Mouse (Mus musculus) hindbrain, embryonic 15.5 days (tissue): Measurements from ENCODE around the gene Cdhr2. TPM values are rescaled to one million over a fixed set of nuclear protein-coding genes. Genes with fewer than 3 reads are reported as not detected.

Experiments used
- ATAC-seq: fragments of 200-750 bp; cut with Nextera tagmentation; 2 replicates; pipeline ENCODE4 v1.8.0; 2017; ENCODE audit warnings: low read depth, moderate number of reproducible peaks, moderate TSS enrichment; ENCODE audit not compliant: low FRiP score
- H3K27ac ChIP-seq: fragments of 300-500 bp; sonication (generic); replicated peaks from 2 replicates; pipeline ENCODE4 v1.5.1; 2015; ENCODE audit warnings: mild to moderate bottlenecking, inconsistent platforms
- H3K27me3 ChIP-seq: fragments of 300-500 bp; sonication (generic); 2 replicates; pipeline ENCODE4 v1.6.1; 2015; ENCODE audit warnings: control low read depth, inconsistent platforms
- H3K36me3 ChIP-seq: fragments of 300-500 bp; sonication (generic); 2 replicates; pipeline ENCODE4 v1.6.1; 2015; ENCODE audit warnings: control low read depth, inconsistent platforms
- H3K4me1 ChIP-seq: fragments of 300-500 bp; sonication (generic); replicated peaks from 2 replicates; pipeline ENCODE4 v1.6.1; 2015; ENCODE audit warnings: control low read depth, inconsistent platforms
- H3K4me2 ChIP-seq: fragments of 300-500 bp; sonication (generic); 2 replicates; pipeline ENCODE4 v1.6.1; 2015; ENCODE audit warnings: moderate library complexity, mild to moderate bottlenecking, inconsistent platforms
- H3K4me3 ChIP-seq: fragments of 300-500 bp; sonication (generic); 2 replicates; pipeline ENCODE4 v1.5.1; 2015; ENCODE audit warnings: mild to moderate bottlenecking, inconsistent platforms
- H3K9ac ChIP-seq: fragments of 300-500 bp; sonication (generic); 2 replicates; pipeline ENCODE4 v1.6.1; 2015; ENCODE audit warnings: inconsistent platforms
- H3K9me3 ChIP-seq: fragments of 300-500 bp; sonication (generic); 2 replicates; pipeline ENCODE4 v1.6.1; 2016; ENCODE audit warnings: control low read depth, inconsistent platforms
- WGBS: fragments of 180-500 bp; shearing (Covaris S2); methylation state at CpG from one replicate; pipeline ENCODE4 v1.1.7; 2015; 5-methylcytosine and 5-hydroxymethylcytosine counted together
- polyA plus RNA-seq: library from polyadenylated mRNA; unstranded; fragments of >200 nt; fragmentation: Nextera tagmentation; extraction: Ambion mirVana; gene quantifications from 2 replicates; pipeline ENCODE4 v1.2.1, GENCODE M21; 2015

The Cdhr2 gene
- polyA plus RNA-seq, 1 experiment from 2014 or later = 0.26 TPM

GRCm38 (mm10) chr13:54755201-54755830 is 54.1 kb downstream of the Cdhr2 start:
- no peaks in the 10 kb centered on the region for H3K9me3 ChIP-seq
- peak overlapping the region; percentile 25 for H3K4me2 ChIP-seq
- H3K27ac ChIP-seq = peak overlapping the region; percentile 61
- no peak overlapping the region for H3K9ac ChIP-seq
- 10% methylated on average over 9 of the region's 9 CpGs for WGBS
- no peaks in the 10 kb centered on the region for H3K27me3 ChIP-seq
- ATAC-seq = no peak
- H3K36me3 ChIP-seq = no peaks in the 10 kb centered on the region
- peaks cover 65% of the 10 kb centered on the region for H3K4me1 ChIP-seq
- H3K4me3 ChIP-seq = no peak overlapping the region

DNA sequence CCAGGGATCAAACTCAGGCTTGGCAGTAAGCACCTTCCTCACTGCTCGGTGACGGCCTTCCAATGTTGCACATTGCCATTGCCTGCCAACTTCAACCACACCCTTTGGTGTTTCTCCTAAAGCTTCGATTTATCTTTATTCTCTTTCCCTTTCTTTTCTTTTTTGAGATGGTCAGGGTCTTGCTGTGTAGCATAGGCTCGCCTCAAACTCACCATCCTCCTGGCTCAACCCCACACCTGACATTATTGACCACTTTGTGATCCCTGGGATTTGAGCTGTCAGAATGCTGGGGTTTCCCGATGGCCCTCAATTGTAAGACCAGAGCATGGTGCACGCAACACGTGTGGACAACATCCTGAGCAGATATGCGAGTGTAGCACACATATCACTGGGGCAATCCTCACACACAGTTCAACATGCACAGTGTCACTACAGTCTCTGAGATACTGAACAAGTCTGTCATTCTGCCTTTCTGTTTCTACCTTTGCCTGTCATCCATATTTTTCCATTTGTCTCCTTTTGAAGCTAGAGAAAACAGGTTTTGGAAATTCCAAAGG is 55.0 kb downstream of the Cdhr2 start:
- H3K4me2 ChIP-seq = no peak overlapping the region
- ATAC-seq = no peak

GRCm38 (mm10) chr13:54757093-54757830 is 56.0 kb downstream of the Cdhr2 start:
- ATAC-seq = no peak
- peaks cover 60% of the 10 kb centered on the region for H3K4me1 ChIP-seq
- peak overlapping the region; percentile 39 for H3K4me3 ChIP-seq
- H3K4me2 ChIP-seq = peak overlapping the region; percentile 82
- no peaks in the 10 kb centered on the region for H3K9me3 ChIP-seq
- H3K9ac ChIP-seq = peak overlapping the region; percentile 33
- WGBS = 20% methylated on average over 10 of the region's 10 CpGs
- no peaks in the 10 kb centered on the region for H3K36me3 ChIP-seq
- peaks cover 5% of the 10 kb centered on the region; the same call in 1 of the 2 replicates for H3K27me3 ChIP-seq
- H3K27ac ChIP-seq = peak overlapping the region; percentile 94

More for the DNA sequence above, 55.0 kb downstream of the Cdhr2 start:
- Histone ChIP-seq H3K27me3 (no peaks in the 10 kb centered on the region), H3K4me3 (no peak overlapping the region), H3K9me3 (no peaks in the 10 kb centered on the region), H3K27ac (peak overlapping the region; percentile 61; the same call in 1 of the 2 replicates), H3K36me3 (no peaks in the 10 kb centered on the region), H3K9ac (no peak overlapping the region), H3K4me1 (peaks cover 60% of the 10 kb centered on the region)
- 87% methylated on average over 8 of the region's 8 CpGs for WGBS

DNA sequence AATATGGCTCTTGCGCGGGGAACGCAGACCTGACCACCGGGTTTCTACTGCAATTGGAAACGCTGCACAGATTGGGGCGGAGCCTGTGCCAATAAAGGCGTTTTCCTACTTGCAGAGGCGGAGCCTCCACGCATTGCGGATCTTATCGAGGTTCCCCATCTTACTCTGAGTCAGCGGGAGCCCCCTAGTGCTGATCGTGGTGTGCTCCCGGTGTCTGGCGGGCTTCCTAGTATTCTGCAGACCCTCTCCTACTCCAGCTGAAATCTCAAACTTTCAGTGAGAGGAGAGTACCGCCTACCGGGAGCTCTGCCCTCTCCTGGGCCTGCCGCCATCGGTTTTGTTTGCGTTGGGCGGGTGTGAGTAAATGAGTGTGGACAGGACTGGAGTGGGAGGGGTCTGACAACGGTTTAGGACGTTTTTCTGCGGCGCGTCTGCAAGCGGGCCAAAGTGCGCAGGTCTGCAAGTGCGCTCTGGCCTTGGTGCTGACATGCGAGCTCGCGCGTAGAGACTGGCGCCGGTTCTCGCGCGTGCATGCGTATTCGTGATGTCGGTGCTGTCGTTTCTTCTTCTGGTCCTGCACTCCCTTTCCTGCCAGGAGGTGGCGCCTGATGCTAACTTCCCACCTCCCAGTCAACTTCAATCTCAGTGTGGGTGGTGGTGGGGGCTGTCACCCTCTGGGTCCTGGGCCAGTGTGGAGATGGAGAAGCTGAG is 56.9 kb downstream of the Cdhr2 start:
- Histone ChIP-seq H3K27me3 (peaks cover 12% of the 10 kb centered on the region), H3K4me3 (peak overlapping the region; percentile 39), H3K36me3 (no peaks in the 10 kb centered on the region), H3K9me3 (no peaks in the 10 kb centered on the region), H3K27ac (peak overlapping the region; percentile 94), H3K4me2 (peak overlapping the region; percentile 82), H3K9ac (peak overlapping the region; percentile 36), H3K4me1 (peaks cover 53% of the 10 kb centered on the region)
- WGBS = under 1% methylated on average over 43 of the region's 43 CpGs
- ATAC-seq = peak; percentile 86

DNA sequence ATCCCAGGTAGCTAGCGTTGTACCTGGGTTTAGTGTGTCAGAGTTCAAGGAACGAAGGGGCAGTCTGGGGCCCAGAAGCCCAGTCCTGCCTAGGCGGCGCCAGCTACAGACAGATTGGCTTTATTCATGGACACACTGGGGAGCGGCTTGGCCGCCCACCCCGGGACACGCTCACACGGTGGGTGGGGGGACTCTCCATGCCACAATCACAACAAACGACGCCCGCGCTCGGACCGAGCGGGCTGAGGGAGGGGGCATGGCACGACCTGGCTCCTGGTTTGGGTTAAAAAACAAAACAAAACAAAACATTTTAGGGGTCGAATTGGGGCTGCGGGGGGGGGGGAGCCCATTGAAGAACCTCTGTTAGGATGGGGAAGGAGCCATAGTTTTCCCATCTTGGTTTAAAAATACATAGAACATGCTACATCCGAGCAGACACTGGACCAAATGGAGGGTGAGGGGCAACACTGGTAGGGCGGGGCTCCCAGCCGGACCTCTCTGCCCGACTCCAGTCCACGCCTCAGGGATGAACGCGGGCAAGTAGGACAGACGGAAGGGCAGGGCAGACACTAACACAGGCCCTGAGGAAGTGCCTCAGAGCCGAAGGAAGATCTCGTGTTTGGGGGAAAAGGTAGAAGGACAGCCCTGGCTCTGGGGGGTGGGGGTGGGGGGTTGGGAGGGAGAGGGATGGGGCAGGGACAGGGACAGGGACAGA is 57.7 kb downstream of the Cdhr2 start:
- Histone ChIP-seq H3K9me3 (no peaks in the 10 kb centered on the region), H3K36me3 (no peaks in the 10 kb centered on the region), H3K27me3 (peaks cover 19% of the 10 kb centered on the region), H3K4me2 (peak overlapping the region; percentile 82), H3K4me1 (peaks cover 51% of the 10 kb centered on the region), H3K4me3 (peak overlapping the region; percentile 39), H3K27ac (peak overlapping the region; percentile 94), H3K9ac (peak overlapping the region; percentile 36)
- ATAC-seq = peak; percentile 40; the same call in 1 of the 2 replicates
- WGBS = under 1% methylated on average over 29 of the region's 29 CpGs

GRCm38 (mm10) chr13:54759496-54759895 is 58.2 kb downstream of the Cdhr2 start:
- WGBS = 6% methylated on average over 7 of the region's 7 CpGs
- peak overlapping the region; percentile 39; the same call in 1 of the 2 replicates for H3K4me3 ChIP-seq
- peak; percentile 1; the same call in 1 of the 2 replicates for ATAC-seq
- peak overlapping the region; percentile 94 for H3K27ac ChIP-seq
- no peaks in the 10 kb centered on the region for H3K36me3 ChIP-seq
- H3K9me3 ChIP-seq = no peaks in the 10 kb centered on the region
- peaks cover 25% of the 10 kb centered on the region for H3K27me3 ChIP-seq
- peak overlapping the region; percentile 82 for H3K4me2 ChIP-seq
- H3K4me1 ChIP-seq = peaks cover 48% of the 10 kb centered on the region
- peak overlapping the region; percentile 36 for H3K9ac ChIP-seq

DNA sequence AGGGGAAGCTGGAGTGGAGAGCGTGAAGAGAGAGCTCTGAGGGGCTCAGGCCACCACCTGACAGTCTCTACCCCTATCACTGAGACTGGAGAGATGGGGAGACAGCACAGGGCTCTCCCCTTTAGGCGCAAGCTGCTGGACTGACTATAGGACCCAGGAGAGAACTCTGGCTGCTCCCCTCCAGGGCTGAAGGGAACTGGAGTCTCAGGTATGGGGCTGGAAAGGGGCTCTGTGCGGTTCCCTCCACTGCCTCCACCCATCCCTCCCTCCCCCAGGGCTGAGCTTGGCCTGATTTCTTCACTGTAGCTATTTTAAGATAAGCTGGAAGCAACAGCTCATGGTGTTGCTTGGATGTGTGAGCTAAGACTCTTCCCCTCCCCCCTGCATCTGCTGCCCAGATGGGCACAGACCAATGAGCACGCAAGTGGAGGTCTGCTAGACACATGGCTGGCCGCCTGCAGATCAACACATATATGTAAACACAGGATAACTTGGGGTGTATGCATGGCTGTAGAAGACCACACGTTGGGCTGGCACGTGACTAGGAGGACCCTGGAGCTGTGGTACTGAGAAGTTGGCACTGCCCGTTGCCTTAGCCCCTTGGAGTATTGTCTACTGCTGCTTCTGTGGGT is 59.0 kb downstream of the Cdhr2 start:
- Histone ChIP-seq H3K27me3 (peaks cover 33% of the 10 kb centered on the region), H3K4me3 (no peak overlapping the region), H3K4me2 (no peak overlapping the region), H3K4me1 (peaks cover 48% of the 10 kb centered on the region), H3K9ac (no peak overlapping the region), H3K36me3 (no peaks in the 10 kb centered on the region), H3K9me3 (no peaks in the 10 kb centered on the region), H3K27ac (0 out of 2 replicates have a peak overlapping the region, but pooled peaks have one; percentile 14)
- ATAC-seq = no peak
- 52% methylated on average over 8 of the region's 8 CpGs for WGBS

DNA sequence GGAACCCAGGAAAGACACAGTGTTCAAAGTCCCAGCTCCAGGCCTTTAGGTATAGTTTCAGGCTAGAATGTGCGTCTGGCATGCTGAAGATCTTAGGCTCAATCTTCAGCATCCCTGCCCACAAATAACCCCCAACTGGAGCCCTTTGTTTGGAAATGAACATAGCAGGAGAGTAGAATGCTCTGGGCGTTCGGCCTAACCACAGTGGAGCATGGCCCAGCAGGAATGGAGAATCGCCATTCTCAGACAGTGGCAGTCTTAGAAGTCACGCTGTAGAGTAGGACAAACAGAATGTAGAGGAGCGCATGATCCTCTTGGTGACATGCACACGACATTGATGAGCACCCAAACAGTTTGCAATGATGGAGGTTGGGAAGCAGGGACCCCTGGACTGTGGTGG is 59.6 kb downstream of the Cdhr2 start:
- H3K4me3 ChIP-seq = no peak overlapping the region
- 70% methylated on average over 7 of the region's 7 CpGs for WGBS
- no peak overlapping the region for H3K9ac ChIP-seq
- H3K27ac ChIP-seq = no peak overlapping the region
- no peaks in the 10 kb centered on the region for H3K9me3 ChIP-seq
- no peak for ATAC-seq
- H3K4me2 ChIP-seq = no peak overlapping the region
- H3K4me1 ChIP-seq = peaks cover 48% of the 10 kb centered on the region
- H3K27me3 ChIP-seq = peaks cover 34% of the 10 kb centered on the region
- H3K36me3 ChIP-seq = no peaks in the 10 kb centered on the region

GRCm38 (mm10) chr13:54765281-54766191 is 64.3 kb downstream of the Cdhr2 start:
- Histone ChIP-seq H3K4me3 (peak overlapping the region; percentile 51), H3K4me2 (peak overlapping the region; percentile 67), H3K27ac (peak overlapping the region; percentile 72), H3K9ac (peak overlapping the region; percentile 54), H3K27me3 (peaks cover 34% of the 10 kb centered on the region), H3K4me1 (peaks cover 30% of the 10 kb centered on the region), H3K9me3 (no peaks in the 10 kb centered on the region), H3K36me3 (no peaks in the 10 kb centered on the region)
- peak; percentile 47 for ATAC-seq
- 4% methylated on average over 44 of the region's 44 CpGs for WGBS

GRCm38 (mm10) chr13:54766192-54766768 is 65.0 kb downstream of the Cdhr2 start, which contains the start of gene Sncb:
TSS of gene Sncb (minus strand) at chr13:54766595.
- Histone ChIP-seq H3K27ac (peak within 1 kb of the TSS; percentile 72), H3K4me2 (peak within 1 kb of the TSS; percentile 67), H3K36me3 (no peaks in the 10 kb centered on the region), H3K4me1 (peaks cover 30% of the 10 kb centered on the region), H3K27me3 (peaks cover 34% of the 10 kb centered on the region), H3K4me3 (peak within 1 kb of the TSS; percentile 51), H3K9ac (peak within 1 kb of the TSS; percentile 54), H3K9me3 (no peaks in the 10 kb centered on the region)
- under 1% methylated on average over 35 of the region's 35 CpGs for WGBS
- ATAC-seq = peak; percentile 85
